ENCODE assay signal across 8 mouse cellular contexts in the genomic region with DNA sequence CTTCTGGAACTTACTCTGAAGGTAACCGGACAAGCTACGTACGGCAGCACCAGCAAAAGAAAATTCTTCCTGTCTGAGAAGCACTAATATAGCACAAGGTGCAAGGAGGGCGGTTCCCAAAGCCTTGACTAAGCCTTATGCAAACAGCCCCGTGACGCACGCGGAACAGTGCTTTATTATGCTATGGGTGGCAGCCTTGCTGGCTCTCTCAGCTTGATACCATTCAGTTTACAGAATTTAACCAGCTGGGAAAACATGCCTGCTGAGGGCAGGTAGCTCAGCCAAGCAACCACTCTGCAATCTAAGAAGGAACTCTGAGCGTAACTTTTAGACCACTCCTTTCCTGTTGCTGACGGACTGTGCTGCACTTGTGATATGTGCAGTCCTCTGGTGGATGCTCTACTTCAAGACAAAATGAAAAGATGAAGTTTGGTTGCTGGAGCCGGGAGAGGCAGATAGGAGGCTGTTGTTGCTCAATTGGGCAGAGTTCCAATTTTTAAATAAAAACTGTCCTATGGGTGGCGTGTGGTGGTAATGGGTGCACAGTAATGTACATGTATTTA. TPM values are rescaled to one million over a fixed set of nuclear protein-coding genes. Genes with fewer than 3 reads are reported as not detected.
DNase-seq lines count a peak whose midpoint lies in the region; ATAC-seq and TF ChIP-seq lines count a peak whose summit lies in the region.

No protein-coding gene starts in this region.

- no peaks in the 10 kb centered on the region for H3K9me3 ChIP-seq in MEL (replicated peaks; ENCODE audit: insufficient read depth, low read length)
- H3K9me3 ChIP-seq in embryonic facial prominence, embryonic 14.5 days (ENCODE audit: control insufficient read depth, low read length), result no peaks in the 10 kb centered on the region
- H3K9me3 ChIP-seq in heart, embryonic 16.5 days (replicated peaks; ENCODE audit: control insufficient read depth, low read length), result no peaks in the 10 kb centered on the region
- H3K9me3 ChIP-seq in midbrain, embryonic 13.5 days, result no peaks in the 10 kb centered on the region

- DNase-seq in adrenal gland, adult (ENCODE audit: inconsistent age in 2 of 2, low spot score in 1 of 2), result peak; percentile 75 to 91
- DNase-seq in adrenal gland, postnatal 4 days (ENCODE audit: low spot score in 2 of 2), result no peak
- peak; percentile 84 for DNase-seq in MEL (ENCODE audit: low read depth, low spot score)
- peak; percentile 81 for DNase-seq in embryonic facial prominence, embryonic 14.5 days (ENCODE audit: low spot score)
- peak; percentile 45 to 46 for DNase-seq in left cerebral cortex, adult 8-10 months (ENCODE audit: low spot score in 2 of 2)
- peak; percentile 46 for DNase-seq in thymus, postnatal 0 days (ENCODE audit: low spot score)

- 33% methylated on average over 12 of the region's 12 CpGs for WGBS in embryonic facial prominence, embryonic 14.5 days
- 15% methylated on average over 12 of the region's 12 CpGs for WGBS in heart, embryonic 16.5 days
- 34% methylated on average over 12 of the region's 12 CpGs for WGBS in midbrain, embryonic 13.5 days

- no peaks in the 10 kb centered on the region for H3K27me3 ChIP-seq in MEL (ENCODE audit: control insufficient read depth in 1 of 2, insufficient read depth in 2 of 2, low read length in 2 of 2)
- no peaks in the 10 kb centered on the region for H3K27me3 ChIP-seq in embryonic facial prominence, embryonic 14.5 days (replicated peaks; ENCODE audit: control insufficient read depth, insufficient read depth, low read length)
- H3K27me3 ChIP-seq in heart, embryonic 16.5 days (ENCODE audit: control insufficient read depth, insufficient read depth, low read length), result no peaks in the 10 kb centered on the region
- H3K27me3 ChIP-seq in midbrain, embryonic 13.5 days, result no peaks in the 10 kb centered on the region

- peak in 1 of 2 experiments; percentile 26; a peak in 1 of 4 replicates for TF ChIP-seq POLR2A in MEL (IDR thresholded peaks at IDR 0.05; ENCODE audit: control insufficient read depth in 1 of 2, insufficient read depth in 1 of 2, low read depth in 1 of 2, low read length in 2 of 2, poor library complexity in 1 of 2)

- TF ChIP-seq RAD21 in MEL (IDR thresholded peaks at IDR 0.05; ENCODE audit: low read depth, low read length), result no peak

- peaks cover 57% of the 10 kb centered on the region for H3K79me2 ChIP-seq in MEL (ENCODE audit: control insufficient read depth, insufficient read depth, low read length, poor library complexity)

- peak overlapping the region; percentile 27 to 39 for H3K4me3 ChIP-seq in MEL (ENCODE audit: control insufficient read depth in 1 of 2, insufficient read depth in 1 of 2, low read depth in 2 of 2, low read length in 2 of 2)
- H3K4me3 ChIP-seq in embryonic facial prominence, embryonic 14.5 days (ENCODE audit: low read depth, low read length), result no peak overlapping the region
- peak overlapping the region; percentile 53 for H3K4me3 ChIP-seq in heart, embryonic 16.5 days (ENCODE audit: low read length)
- no peak overlapping the region for H3K4me3 ChIP-seq in midbrain, embryonic 13.5 days (replicated peaks)

- peak overlapping the region; percentile 89 for H3K27ac ChIP-seq in MEL (ENCODE audit: control insufficient read depth, low read depth, low read length)
- H3K27ac ChIP-seq in embryonic facial prominence, embryonic 14.5 days (replicated peaks; ENCODE audit: low read depth, low read length), result no peak overlapping the region
- peak overlapping the region; percentile 81 for H3K27ac ChIP-seq in heart, embryonic 16.5 days (ENCODE audit: low read length)
- no peak overlapping the region for H3K27ac ChIP-seq in midbrain, embryonic 13.5 days

- TF ChIP-seq CTCF in MEL (IDR thresholded peaks at IDR 0.05 in 2 of 3, conservative IDR thresholded peaks at IDR 0.05 in 1 of 3; ENCODE audit: control insufficient read depth in 1 of 3, insufficient read depth in 1 of 3, low read depth in 2 of 3, low read length in 3 of 3, poor library complexity in 1 of 3, severe bottlenecking in 1 of 3), result no peak; a peak in 1 of 6 replicates

- H3K9ac ChIP-seq in MEL (ENCODE audit: control insufficient read depth, low read depth, low read length, poor library complexity, severe bottlenecking), result peak overlapping the region; percentile 49
- no peak overlapping the region for H3K9ac ChIP-seq in embryonic facial prominence, embryonic 14.5 days (ENCODE audit: low read depth, low read length)
- H3K9ac ChIP-seq in heart, embryonic 16.5 days (ENCODE audit: low read length), result peak overlapping the region; percentile 54
- H3K9ac ChIP-seq in midbrain, embryonic 13.5 days (replicated peaks), result no peak overlapping the region

- H3K36me3 ChIP-seq in MEL (ENCODE audit: control insufficient read depth in 1 of 2, insufficient read depth in 2 of 2, low read length in 2 of 2), result peaks cover 0 to 42% of the 10 kb centered on the region in 2 experiments; a peak in 3 of 4 replicates
- H3K36me3 ChIP-seq in embryonic facial prominence, embryonic 14.5 days (ENCODE audit: control insufficient read depth, insufficient read depth, low read length), result no peaks in the 10 kb centered on the region
- no peaks in the 10 kb centered on the region for H3K36me3 ChIP-seq in heart, embryonic 16.5 days (ENCODE audit: control insufficient read depth, insufficient read depth)
- no peaks in the 10 kb centered on the region for H3K36me3 ChIP-seq in midbrain, embryonic 13.5 days

- peak; percentile 78 for ATAC-seq in embryonic facial prominence, embryonic 14.5 days (ENCODE audit: low read depth)
- ATAC-seq in heart, embryonic 16.5 days (replicated peaks; ENCODE audit: extremely low read depth, insufficient read depth, low FRiP score), result peak; percentile 65
- 0 out of 2 replicates have a peak, but pooled peaks have one; percentile 43 for ATAC-seq in midbrain, embryonic 13.5 days

- H3K4me1 ChIP-seq in MEL (ENCODE audit: control insufficient read depth in 1 of 2, insufficient read depth in 2 of 2, low read length in 2 of 2), result peaks cover 18 to 22% of the 10 kb centered on the region in 2 experiments
- H3K4me1 ChIP-seq in embryonic facial prominence, embryonic 14.5 days (ENCODE audit: control insufficient read depth, insufficient read depth, low read length), result peaks cover 12% of the 10 kb centered on the region; the same call in 1 of the 2 replicates
- peaks cover 47% of the 10 kb centered on the region for H3K4me1 ChIP-seq in heart, embryonic 16.5 days (ENCODE audit: control insufficient read depth, insufficient read depth, low read length)
- peaks cover 25% of the 10 kb centered on the region for H3K4me1 ChIP-seq in midbrain, embryonic 13.5 days (replicated peaks)

- peak in 1 of 2 experiments; percentile 34; a peak in 1 of 4 replicates for TF ChIP-seq EP300 in MEL (IDR thresholded peaks at IDR 0.05; ENCODE audit: low read depth in 1 of 2, low read length in 2 of 2)

- peak overlapping the region; percentile 33 for H3K4me2 ChIP-seq in embryonic facial prominence, embryonic 14.5 days (ENCODE audit: low read depth, low read length)
- peak overlapping the region; percentile 66 for H3K4me2 ChIP-seq in heart, embryonic 16.5 days (ENCODE audit: low read depth, low read length)
- H3K4me2 ChIP-seq in midbrain, embryonic 13.5 days (replicated peaks), result no peak overlapping the region

TF ChIP-seq in MEL, 35 proteins besides CTCF, POLR2A, EP300 and RAD21 (continues in another document):
- TF ChIP-seq USF2 (IDR thresholded peaks at IDR 0.05; ENCODE audit: borderline replicate concordance in 1 of 2, insufficient read depth in 1 of 2, low read depth in 1 of 2, low read length in 2 of 2), result no peak
- TF ChIP-seq TBP (IDR thresholded peaks at IDR 0.05; ENCODE audit: low read depth, low read length), result peak; percentile 65
- peak; percentile 72 for TF ChIP-seq ETS1 (IDR thresholded peaks at IDR 0.05; ENCODE audit: low read depth, low read length)
- TF ChIP-seq JUND (IDR thresholded peaks at IDR 0.05; ENCODE audit: low read depth, low read length), result no peak
- no peak for TF ChIP-seq USF1 (IDR thresholded peaks at IDR 0.05; ENCODE audit: low read depth, low read length)
- no peak for TF ChIP-seq E2F4 (IDR thresholded peaks at IDR 0.05; ENCODE audit: borderline replicate concordance, low read depth, low read length)
- TF ChIP-seq NRF1 (IDR thresholded peaks at IDR 0.05; ENCODE audit: insufficient read depth, low read depth, low read length, poor library complexity, severe bottlenecking), result no peak
- TF ChIP-seq GABPA (IDR thresholded peaks at IDR 0.05; ENCODE audit: low read depth, low read length), result no peak
- no peak for TF ChIP-seq MEF2A (IDR thresholded peaks at IDR 0.05; ENCODE audit: extremely low read depth, insufficient replicate concordance, low read depth, low read length, poor library complexity, severe bottlenecking)
- TF ChIP-seq MAX (IDR thresholded peaks at IDR 0.05; ENCODE audit: low read length), result no peak
- TF ChIP-seq NELFE (IDR thresholded peaks at IDR 0.05; ENCODE audit: low read depth, low read length), result no peak
- peak; percentile 39; the same call in 1 of the 2 replicates for TF ChIP-seq MYC (IDR thresholded peaks at IDR 0.05; ENCODE audit: low read depth, low read length)

RNA-seq across cellular contexts. Expression of a gene that starts 21.8 kb away (rescaled TPM):
- total RNA-seq in adrenal gland, postnatal 4 days (2021), result 10 to 100 TPM; 36.2 to 41.8 TPM
- 59.2 and 65.0 TPM in 2 replicates for total RNA-seq in MEL (2012; rRNA removed)
- polyA plus RNA-seq in MEL (2012; ENCODE audit: insufficient read depth in 1 of 2, insufficient read length in 2 of 2, low read depth in 1 of 2, low replicate concordance in 2 of 2, missing spikeins in 1 of 2), result 10 to 100 TPM in 1 of 2 experiments, not detected in 1; 71.1 TPM
- 63.1 and 65.5 TPM in 2 replicates for polyA plus RNA-seq in embryonic facial prominence, embryonic 14.5 days (2014; fragmentation: Nextera tagmentation; extraction: Ambion mirVana)
- 70.6 and 77.0 TPM in 2 replicates for polyA plus RNA-seq in heart, embryonic 16.5 days (2015; fragmentation: Nextera tagmentation; extraction: Ambion mirVana)
- 10 to 100 TPM; 51.4 to 61.2 (median 57.9) TPM for total RNA-seq in left cerebral cortex, adult 8-10 months (2022)
- 137 and 148 TPM in 2 replicates for polyA plus RNA-seq in midbrain, embryonic 13.5 days (2015; fragmentation: Nextera tagmentation; extraction: Ambion mirVana)
- 70.1 and 73.9 TPM in 2 replicates for polyA plus RNA-seq in thymus, postnatal 0 days (2015; fragmentation: Nextera tagmentation; extraction: Ambion mirVana)

RNA-seq across cellular contexts. Expression of a gene that starts 21.9 kb away (rescaled TPM):
- total RNA-seq in adrenal gland, postnatal 4 days (2021), result under 1 TPM; 0.54 to 0.56 TPM
- 0.26 and 0.27 TPM in 2 replicates for total RNA-seq in MEL (2012; rRNA removed)
- polyA plus RNA-seq in MEL (2012; ENCODE audit: insufficient read depth in 1 of 2, insufficient read length in 2 of 2, low read depth in 1 of 2, low replicate concordance in 2 of 2, missing spikeins in 1 of 2), result under 1 TPM in 1 of 2 experiments, not detected in 1; 0.21 TPM
- polyA plus RNA-seq in embryonic facial prominence, embryonic 14.5 days (2014; fragmentation: Nextera tagmentation; extraction: Ambion mirVana), result 0.38 and 0.46 TPM in 2 replicates
- polyA plus RNA-seq in heart, embryonic 16.5 days (2015; fragmentation: Nextera tagmentation; extraction: Ambion mirVana), result 0.16 TPM in 2 replicates
- total RNA-seq in left cerebral cortex, adult 8-10 months (2022), result under 1 TPM; 0.17 to 0.91 (median 0.44) TPM
- 0.62 and 0.72 TPM in 2 replicates for polyA plus RNA-seq in midbrain, embryonic 13.5 days (2015; fragmentation: Nextera tagmentation; extraction: Ambion mirVana)
- 0.27 and 0.51 TPM in 2 replicates for polyA plus RNA-seq in thymus, postnatal 0 days (2015; fragmentation: Nextera tagmentation; extraction: Ambion mirVana)

Comparison
In these comparisons a context has a peak if more than half of its experiments do, and no peak if none do; other contexts are left out.
1. DNase-seq: peak in adrenal gland, adult (2 of 2), MEL (single experiment), embryonic facial prominence, embryonic 14.5 days (single experiment), left cerebral cortex, adult 8-10 months (2 of 2) and thymus, postnatal 0 days (single experiment); none in adrenal gland, postnatal 4 days (0 of 2).
2. H3K27ac ChIP-seq: peak in MEL (single experiment) and heart, embryonic 16.5 days (single experiment); none in embryonic facial prominence, embryonic 14.5 days (single experiment) and midbrain, embryonic 13.5 days (single experiment).
3. H3K4me3 ChIP-seq: peak in MEL (2 of 2) and heart, embryonic 16.5 days (single experiment); none in embryonic facial prominence, embryonic 14.5 days (single experiment) and midbrain, embryonic 13.5 days (single experiment).
4. H3K9ac ChIP-seq: peak in MEL (single experiment) and heart, embryonic 16.5 days (single experiment); none in embryonic facial prominence, embryonic 14.5 days (single experiment) and midbrain, embryonic 13.5 days (single experiment).
5. Peak in every context shown above with its lines, with median percentiles within 50 percentile points of each other: ATAC-seq.